Mouse (Mus musculus) testis, adult 2 months (tissue): ENCODE results near the gene Grik5.

Experiments
- CTCF ChIP-seq: fragments of 200-500 bp; IDR thresholded peaks from 2 replicates; pipeline ENCODE4 v1.5.1; 2012; ENCODE audit warnings: low read depth, mild to moderate bottlenecking, inconsistent platforms, low read length, moderate library complexity; ENCODE audit not compliant: control insufficient read depth, insufficient read depth, insufficient replicate concordance
- POLR2A ChIP-seq: fragments of 200-500 bp; IDR thresholded peaks from 2 replicates; pipeline ENCODE4 v1.6.1; 2012; ENCODE audit warnings: low read depth, mild to moderate bottlenecking, inconsistent platforms, low read length, moderate library complexity; ENCODE audit not compliant: control insufficient read depth

DNA sequence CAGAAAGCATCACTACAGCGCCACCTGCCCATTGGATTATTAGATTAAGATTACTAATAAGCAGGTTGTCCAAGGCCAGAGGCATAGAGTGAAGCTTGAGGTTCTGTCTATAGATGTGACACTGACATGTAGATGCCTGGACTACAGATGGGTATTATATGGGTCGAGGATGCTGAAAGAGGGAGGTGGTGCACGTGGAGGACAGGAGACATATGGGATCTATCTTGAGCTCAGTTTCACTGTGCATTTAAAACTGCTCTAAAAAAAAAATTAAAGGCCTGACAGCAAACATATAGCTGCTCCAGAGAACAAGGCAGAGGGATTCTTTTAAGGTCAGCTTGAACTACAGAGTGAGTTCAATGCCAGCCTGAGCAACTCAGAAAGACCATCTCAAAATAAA is 26.0 kb upstream of the Grik5 start:
- TF ChIP-seq CTCF = no peak
- no peak for TF ChIP-seq POLR2A
